Mouse (Mus musculus): ENCODE results near the gene Unc5cl. TPM values are rescaled to one million over a fixed set of nuclear protein-coding genes. Genes with fewer than 3 reads are reported as not detected.
A peak's percentile ranks its signal among the peaks of the same experiment; 100 is the strongest.

The Unc5cl gene
- polyA plus RNA-seq (2016; fragmentation: Nextera tagmentation; extraction: Ambion mirVana) = 0.20 and 0.26 TPM in 2 replicates

- 54% methylated on average over 11 of the region's 11 CpGs for WGBS
- Histone ChIP-seq H3K36me3 (no peaks in the 10 kb centered on the region), H3K27me3 (ENCODE audit: insufficient read depth, poor library complexity, severe bottlenecking) (peaks cover 10% of the 10 kb centered on the region; the same call in 1 of the 2 replicates), H3K4me3 (peak within 1 kb of the TSS; percentile 34; the same call in 1 of the 2 replicates), H3K4me1 (peaks cover 26% of the 10 kb centered on the region), H3K27ac (no peak within 1 kb of the TSS), H3K9me3 (no peaks in the 10 kb centered on the region)
- DNase-seq (ENCODE audit: low spot score) = no peak
Observed at GRCm38 (mm10) chr17:48454688-48455087, at the start of gene Unc5cl. TSS of gene Unc5cl (plus strand) at chr17:48454901.

GRCm38 (mm10) chr17:48407154-48407553 lies 47.5 kb upstream of the Unc5cl start:
- Histone ChIP-seq H3K36me3 (0 out of 2 replicates have a peak, but pooled peaks cover 4% of the 10 kb centered on the region), H3K4me1 (peaks cover 23% of the 10 kb centered on the region), H3K9me3 (no peaks in the 10 kb centered on the region), H3K27ac (no peak overlapping the region; the same call in 1 of the 2 replicates), H3K27me3 (ENCODE audit: insufficient read depth, poor library complexity, severe bottlenecking) (no peaks in the 10 kb centered on the region), H3K4me3 (peak overlapping the region; percentile 91; the same call in 1 of the 2 replicates)
- no peak for DNase-seq (ENCODE audit: low spot score)
- WGBS = 68% methylated on average over 4 of the region's 4 CpGs

GRCm38 (mm10) chr17:48407910-48408525 lies 46.7 kb upstream of the Unc5cl start:
- peaks cover 23% of the 10 kb centered on the region for H3K4me1 ChIP-seq
- peak overlapping the region; percentile 91 for H3K4me3 ChIP-seq
- 14% methylated on average over 8 of the region's 8 CpGs for WGBS
- H3K27ac ChIP-seq = peak overlapping the region; percentile 99
- no peaks in the 10 kb centered on the region for H3K9me3 ChIP-seq
- H3K36me3 ChIP-seq = peaks cover 11% of the 10 kb centered on the region
- no peak for DNase-seq (ENCODE audit: low spot score)
- H3K27me3 ChIP-seq (ENCODE audit: insufficient read depth, poor library complexity, severe bottlenecking) = no peaks in the 10 kb centered on the region

DNA sequence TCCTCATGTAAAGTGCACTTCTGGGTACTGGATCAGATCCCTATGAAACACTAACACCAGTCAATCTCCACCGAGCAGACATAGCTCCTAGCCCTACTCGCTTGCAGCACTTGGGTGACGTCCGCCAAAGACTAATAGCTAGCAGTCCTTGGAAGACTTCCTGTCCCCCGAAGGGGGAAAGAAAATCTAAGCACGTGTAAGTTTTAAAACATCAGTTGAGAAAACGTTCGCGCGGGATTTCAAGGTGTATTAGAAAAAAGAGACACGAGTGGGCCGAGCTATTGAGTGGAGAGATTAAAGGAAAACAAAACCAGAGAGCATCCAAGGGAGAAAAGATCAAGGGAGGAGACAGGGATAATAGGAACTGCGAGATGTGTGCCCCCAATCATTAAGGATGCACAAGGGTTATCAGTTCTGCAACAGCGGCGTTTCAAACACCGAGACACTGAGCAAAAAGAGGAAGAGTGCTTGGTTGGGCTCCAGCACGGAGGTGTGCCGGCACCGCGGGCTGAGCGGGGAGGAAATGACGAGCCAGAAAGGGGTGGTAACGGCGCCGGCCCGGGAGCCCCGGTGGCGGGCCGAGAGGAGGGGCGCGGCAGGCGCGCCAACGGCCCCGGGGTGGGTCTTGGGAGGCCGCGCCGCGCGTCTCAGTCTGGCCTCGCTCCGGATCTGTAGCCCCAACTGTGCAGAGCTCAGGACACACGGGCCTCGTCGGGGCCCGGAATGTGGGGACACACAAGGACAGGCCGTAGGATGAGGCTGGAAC lies 46.0 kb upstream of the Unc5cl start:
- Histone ChIP-seq H3K4me3 (peak overlapping the region; percentile 91), H3K36me3 (peaks cover 15% of the 10 kb centered on the region), H3K9me3 (no peaks in the 10 kb centered on the region), H3K27me3 (ENCODE audit: insufficient read depth, poor library complexity, severe bottlenecking) (no peaks in the 10 kb centered on the region), H3K27ac (peak overlapping the region; percentile 99), H3K4me1 (peaks cover 23% of the 10 kb centered on the region)
- DNase-seq (ENCODE audit: low spot score) = peak; percentile 93
- under 1% methylated on average over 47 of the region's 47 CpGs for WGBS

DNA sequence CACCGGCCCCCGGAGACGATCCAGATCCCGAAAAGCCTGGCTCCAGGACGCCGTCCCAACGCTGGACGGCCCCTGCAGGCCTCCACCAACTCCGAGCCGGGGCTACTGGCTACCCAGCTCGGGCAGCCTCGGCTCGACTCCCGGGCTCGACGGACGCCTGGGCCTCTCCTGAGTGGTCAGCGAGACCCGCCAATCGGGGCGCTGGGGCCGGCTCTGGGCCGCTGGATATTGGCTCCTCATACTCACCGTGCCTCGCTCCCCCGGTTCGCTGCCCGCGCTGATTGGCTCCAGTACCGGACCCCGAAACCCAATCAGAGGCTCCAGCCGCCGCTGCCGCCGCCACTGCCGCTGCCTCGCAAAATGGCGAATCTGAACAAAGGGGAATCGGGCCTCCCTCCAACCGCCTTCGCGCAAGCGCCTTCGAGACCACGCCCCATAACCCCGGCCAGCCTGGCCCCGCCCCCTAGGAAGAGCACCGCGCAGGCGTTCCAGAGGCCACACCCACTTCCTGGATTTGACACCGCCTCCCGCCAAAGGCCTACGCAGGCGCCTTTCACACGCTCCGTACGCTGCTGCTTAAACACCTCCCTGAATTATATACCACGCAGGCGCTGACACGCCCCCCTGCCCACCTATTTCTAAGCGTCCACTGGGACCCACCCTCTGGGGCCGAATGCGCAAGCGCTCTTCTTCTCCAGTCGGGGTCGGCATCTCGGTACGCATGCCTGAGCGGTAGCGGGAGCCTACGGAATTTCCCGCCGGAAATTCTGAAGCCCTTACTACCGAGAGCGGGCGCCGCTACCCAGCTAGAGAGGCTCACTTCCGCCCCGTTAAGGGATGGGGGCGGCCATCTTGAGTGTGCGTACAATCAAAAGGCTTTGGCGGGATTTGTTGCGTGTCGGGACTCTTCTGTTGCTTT lies 45.1 kb upstream of the Unc5cl start, which contains the start of the genes Nfya and Oard1:
Gene Nfya (minus strand): TSS at position 527 of the 919 bp plus-strand sequence.
Gene Oard1 (plus strand): TSS at position 635 of the 919 bp plus-strand sequence.
- Histone ChIP-seq H3K9me3 (no peaks in the 10 kb centered on the region), H3K4me1 (peaks cover 23% of the 10 kb centered on the region), H3K27me3 (ENCODE audit: insufficient read depth, poor library complexity, severe bottlenecking) (no peaks in the 10 kb centered on the region), H3K27ac (peak within 1 kb of the TSS; percentile 99), H3K4me3 (peak within 1 kb of the TSS; percentile 91), H3K36me3 (peaks cover 18% of the 10 kb centered on the region)
- under 1% methylated on average over 83 of the region's 84 CpGs for WGBS
- peak; percentile 100 for DNase-seq (ENCODE audit: low spot score)

GRCm38 (mm10) chr17:48410299-48410785 lies 44.4 kb upstream of the Unc5cl start:
- DNase-seq (ENCODE audit: low spot score) = no peak
- H3K36me3 ChIP-seq = peaks cover 25% of the 10 kb centered on the region
- no peaks in the 10 kb centered on the region for H3K27me3 ChIP-seq (ENCODE audit: insufficient read depth, poor library complexity, severe bottlenecking)
- H3K4me1 ChIP-seq = peaks cover 23% of the 10 kb centered on the region
- H3K27ac ChIP-seq = peak overlapping the region; percentile 99
- WGBS = under 1% methylated on average over 13 of the region's 13 CpGs
- no peaks in the 10 kb centered on the region for H3K9me3 ChIP-seq
- peak overlapping the region; percentile 91 for H3K4me3 ChIP-seq

- peaks cover 23% of the 10 kb centered on the region for H3K4me1 ChIP-seq
- no peaks in the 10 kb centered on the region for H3K27me3 ChIP-seq (ENCODE audit: insufficient read depth, poor library complexity, severe bottlenecking)
- peaks cover 34% of the 10 kb centered on the region for H3K36me3 ChIP-seq
- H3K4me3 ChIP-seq = peak overlapping the region; percentile 91
- H3K27ac ChIP-seq = peak overlapping the region; percentile 99
- no peak for DNase-seq (ENCODE audit: low spot score)
- WGBS = 64% methylated on average over 8 of the region's 8 CpGs
- no peaks in the 10 kb centered on the region for H3K9me3 ChIP-seq
Observed at GRCm38 (mm10) chr17:48411241-48411640, 43.5 kb upstream of the Unc5cl start.

DNA sequence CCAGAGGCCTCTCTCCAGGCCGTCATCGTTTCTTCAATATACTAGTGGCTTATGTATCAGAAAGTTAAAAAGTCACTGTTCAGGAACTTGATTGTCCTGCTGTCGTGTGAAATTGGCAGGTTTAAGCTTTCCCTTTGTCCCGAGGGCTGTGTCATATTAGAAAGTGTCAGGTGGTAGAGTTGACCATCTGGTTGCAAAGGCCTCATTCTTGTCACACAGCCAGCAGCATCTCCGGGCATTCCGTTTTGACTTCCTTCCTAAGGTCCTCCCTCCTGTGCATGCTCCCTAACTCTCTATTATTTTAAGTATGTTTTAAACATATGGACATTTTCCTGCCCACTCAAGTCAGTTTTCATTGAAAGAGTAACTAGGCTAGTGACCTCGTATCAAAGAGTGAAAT lies 38.7 kb upstream of the Unc5cl start:
- no peaks in the 10 kb centered on the region for H3K9me3 ChIP-seq

DNA sequence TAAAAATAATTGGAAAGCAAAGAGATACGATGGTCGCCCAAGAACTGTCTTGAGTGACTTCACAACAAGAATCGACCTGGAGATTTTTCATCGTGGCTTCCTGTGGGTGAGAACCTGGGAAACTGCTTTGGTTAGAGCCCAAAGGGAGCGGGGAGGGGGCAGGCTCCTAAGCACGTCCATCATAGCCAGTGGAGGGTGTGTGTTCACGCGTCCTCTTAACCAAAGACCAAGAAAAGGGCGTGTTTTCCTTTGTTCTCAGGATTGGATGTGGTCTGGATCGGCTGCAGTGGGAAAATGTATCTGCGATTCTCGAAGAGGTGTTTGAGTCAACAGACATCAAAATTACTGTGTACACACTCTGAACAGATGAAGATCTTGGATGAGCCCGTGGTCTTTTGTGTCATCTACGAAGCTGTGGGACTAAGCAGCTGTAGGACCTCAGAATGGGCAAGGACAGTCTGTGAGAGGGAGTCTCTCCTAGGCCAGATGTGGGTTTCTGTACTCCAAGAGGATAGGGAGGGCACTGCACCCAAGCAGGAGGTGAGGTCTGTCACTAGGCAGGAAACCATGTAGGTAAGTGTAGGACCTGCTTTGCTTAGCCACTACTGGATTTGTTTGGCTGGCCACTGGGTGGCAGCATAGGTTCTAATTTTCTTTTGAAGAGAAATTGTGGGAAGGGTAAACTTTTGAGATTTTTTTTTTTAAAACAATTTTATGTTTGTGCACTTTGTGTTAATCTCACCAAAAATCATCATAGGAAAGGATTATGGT lies 38.1 kb upstream of the Unc5cl start:
- DNase-seq (ENCODE audit: low spot score) = no peak
- peaks cover 24% of the 10 kb centered on the region for H3K4me1 ChIP-seq
- peaks cover 82% of the 10 kb centered on the region for H3K36me3 ChIP-seq
- H3K27ac ChIP-seq = no peak overlapping the region
- 88% methylated on average over 14 of the region's 14 CpGs for WGBS
- no peaks in the 10 kb centered on the region for H3K27me3 ChIP-seq (ENCODE audit: insufficient read depth, poor library complexity, severe bottlenecking)
- no peak overlapping the region for H3K4me3 ChIP-seq
- H3K9me3 ChIP-seq = no peaks in the 10 kb centered on the region

More for the DNA sequence above, 38.7 kb upstream of the Unc5cl start:
- Histone ChIP-seq H3K4me3 (no peak overlapping the region), H3K27me3 (ENCODE audit: insufficient read depth, poor library complexity, severe bottlenecking) (no peaks in the 10 kb centered on the region), H3K36me3 (peaks cover 76% of the 10 kb centered on the region), H3K27ac (no peak overlapping the region), H3K4me1 (peaks cover 29% of the 10 kb centered on the region)
- DNase-seq (ENCODE audit: low spot score) = no peak
- 81% methylated on average over 7 of the region's 7 CpGs for WGBS

GRCm38 (mm10) chr17:48417521-48417920 lies 37.2 kb upstream of the Unc5cl start:
- no peak overlapping the region for H3K4me3 ChIP-seq
- no peak for DNase-seq (ENCODE audit: low spot score)
- H3K4me1 ChIP-seq = peaks cover 24% of the 10 kb centered on the region
- H3K9me3 ChIP-seq = no peaks in the 10 kb centered on the region
- peak overlapping the region; percentile 59; the same call in 1 of the 2 replicates for H3K27ac ChIP-seq
- WGBS = 71% methylated on average over 6 of the region's 6 CpGs
- no peaks in the 10 kb centered on the region for H3K27me3 ChIP-seq (ENCODE audit: insufficient read depth, poor library complexity, severe bottlenecking)
- H3K36me3 ChIP-seq = peaks cover 87% of the 10 kb centered on the region

GRCm38 (mm10) chr17:48418174-48418573 lies 36.5 kb upstream of the Unc5cl start:
- Histone ChIP-seq H3K27ac (peak overlapping the region; percentile 70), H3K9me3 (no peaks in the 10 kb centered on the region), H3K36me3 (peaks cover 90% of the 10 kb centered on the region), H3K27me3 (ENCODE audit: insufficient read depth, poor library complexity, severe bottlenecking) (no peaks in the 10 kb centered on the region), H3K4me3 (peak overlapping the region; percentile 22; the same call in 1 of the 2 replicates), H3K4me1 (peaks cover 25% of the 10 kb centered on the region)
- DNase-seq (ENCODE audit: low spot score) = no peak
- WGBS = 34% methylated on average over 7 of the region's 7 CpGs

Measured in heart, embryonic 10.5 days (tissue).